Mouse (Mus musculus) adrenal gland, postnatal 25 days (tissue): ENCODE data around the gene Tfap4. TPM values are rescaled to one million over a fixed set of nuclear protein-coding genes. Genes with fewer than 3 reads are reported as not detected.
"Not testable (repeated sequence)": the region's sequence is repeated elsewhere in the genome, so short reads cannot be mapped to it uniquely, and the experiment has no call there.

ENCODE experiments used
- DNase-seq: peaks from one replicate; pipeline ENCODE4 v3.0.0; 2021; ENCODE audit warnings: mixed read lengths
- total RNA-seq: library from RNA; stranded (reverse); gene quantifications from 2 replicates; pipeline ENCODE4 v1.2.3, GENCODE M21; 2021

Gene Tfap4
- total RNA-seq, 1 experiment from 2014 or later, result 10.4 TPM

DNA sequence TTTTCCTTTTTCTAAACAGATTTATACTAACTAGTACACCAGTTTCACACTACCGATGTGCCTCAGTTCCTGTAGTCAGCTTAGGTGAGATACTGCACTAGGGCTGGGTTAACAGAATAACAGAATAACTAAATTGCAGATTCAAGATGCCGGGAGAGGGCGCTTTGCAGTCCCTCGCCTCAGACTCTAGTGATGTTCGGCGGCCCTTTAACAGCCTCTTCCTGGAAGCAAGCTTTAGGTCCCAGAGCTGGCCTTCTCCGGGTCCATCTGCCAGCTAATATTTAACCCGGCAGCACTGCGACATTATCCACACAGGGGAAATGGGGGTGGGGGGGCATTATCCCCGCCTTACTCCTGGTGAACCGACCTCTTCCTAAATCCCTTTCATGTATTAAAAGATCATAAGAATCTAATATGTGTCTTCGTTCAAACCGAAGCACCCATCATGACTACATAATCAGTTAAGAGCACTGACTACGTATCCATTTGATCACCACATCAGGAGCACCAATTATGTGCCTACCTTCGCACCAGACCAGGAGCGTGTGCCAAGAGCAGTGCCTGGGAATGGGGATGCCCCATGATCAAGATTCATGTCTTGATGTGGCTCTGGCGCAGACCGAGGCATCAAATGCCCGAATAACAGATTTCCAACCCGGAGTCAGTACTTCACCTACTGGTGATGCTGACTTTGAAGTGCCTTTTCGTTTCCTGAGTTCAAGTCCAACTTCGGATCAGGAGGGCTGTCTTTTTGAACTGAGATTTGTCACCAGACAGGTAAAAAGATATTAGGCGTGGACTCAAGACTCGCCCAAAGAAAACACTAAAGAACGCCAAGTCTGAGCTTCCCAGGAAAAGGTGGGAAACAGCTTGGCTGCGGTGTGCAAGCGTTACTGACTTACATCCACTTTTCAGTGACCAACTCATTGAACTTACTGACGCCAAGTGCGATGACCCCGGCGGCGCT, 33.5 kb upstream of the Tfap4 start:
- peak; percentile 46 for DNase-seq

DNA sequence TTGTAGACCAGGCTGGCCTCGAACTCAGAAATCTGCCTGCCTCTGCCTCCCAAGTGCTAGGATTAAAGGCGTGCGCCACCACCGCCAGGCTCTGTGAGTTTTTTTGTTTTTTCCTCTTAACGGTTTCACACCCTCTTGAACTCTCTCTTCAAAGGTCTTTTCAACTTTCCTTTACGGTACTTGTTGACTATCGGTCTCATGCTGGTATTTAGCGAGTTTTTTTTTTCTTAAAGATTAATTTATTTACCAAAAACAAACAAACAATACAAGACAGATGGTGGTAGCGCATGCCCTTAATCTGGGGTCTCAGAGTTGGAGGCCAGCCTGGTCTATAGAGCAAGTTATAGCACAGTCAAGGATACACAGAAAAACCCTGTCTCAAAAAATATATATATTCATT, 30.6 kb upstream of the Tfap4 start:
- no peak for DNase-seq

DNA sequence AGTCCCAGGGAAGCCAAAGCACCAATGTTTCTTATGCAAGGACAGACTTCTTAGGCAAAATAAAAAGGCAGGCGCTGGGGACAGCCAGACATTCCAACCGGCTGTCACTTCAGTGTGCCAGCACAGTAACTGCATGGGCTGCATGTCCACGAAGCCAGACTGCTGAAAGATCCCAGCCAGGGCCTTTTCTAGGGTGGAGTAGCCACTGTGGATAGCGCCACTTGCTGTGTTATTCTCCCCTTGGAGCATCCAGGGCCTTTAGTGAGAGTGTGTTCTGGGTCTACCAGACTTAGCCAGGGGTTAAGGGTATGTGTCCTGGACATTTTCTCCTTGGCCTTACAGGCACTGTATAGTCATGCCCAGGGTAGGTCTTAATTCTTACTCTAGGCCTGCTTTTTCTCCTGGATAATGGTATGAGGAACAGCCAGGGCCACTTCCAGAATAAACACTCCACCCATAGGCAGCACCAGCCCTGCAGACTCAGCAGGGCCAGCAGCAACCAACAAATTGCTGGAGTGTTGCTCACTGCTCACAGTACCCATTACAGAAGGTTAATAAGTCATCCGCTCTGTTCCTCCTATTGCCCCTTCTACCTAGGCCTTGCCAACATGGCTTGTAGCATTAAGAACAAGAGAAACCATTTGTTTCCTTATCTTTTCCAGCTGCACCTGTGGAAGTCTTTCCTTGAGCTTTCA, 28.0 kb upstream of the Tfap4 start:
- DNase-seq, result no peak

DNA sequence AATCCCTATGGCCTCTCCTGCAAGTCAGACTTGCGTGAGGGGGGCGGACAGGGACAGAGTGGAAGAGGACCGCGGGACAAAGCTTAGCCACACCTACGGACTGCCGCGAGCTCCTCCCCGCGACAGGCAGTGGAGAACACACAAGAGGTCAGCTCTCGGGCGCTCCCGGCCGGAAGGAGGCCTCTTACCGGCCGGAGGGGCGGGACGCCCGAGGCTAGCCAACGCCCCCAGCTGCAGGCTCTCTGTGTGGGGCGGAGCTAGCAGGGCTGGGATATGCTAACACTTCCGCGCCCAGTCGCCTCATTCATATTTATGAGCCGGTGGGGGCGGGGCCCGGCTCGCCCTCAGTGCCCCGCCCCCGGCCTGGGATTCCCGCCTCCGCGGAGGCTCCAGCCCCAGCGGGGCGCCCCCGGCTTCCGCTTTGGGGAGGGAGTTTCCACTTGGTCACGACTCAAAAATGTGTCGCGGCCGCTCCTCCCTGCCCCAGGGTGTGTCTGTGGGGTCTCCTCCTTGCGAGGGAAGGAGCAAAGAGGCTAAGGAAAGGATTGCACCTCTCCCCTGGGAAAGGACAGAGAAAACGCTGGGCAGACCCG, 27.0 kb upstream of the Tfap4 start:
- peak; percentile 98 for DNase-seq

- DNase-seq, result no peak
Measured at GRCm38 (mm10) chr16:4585642-4586530, 26.2 kb upstream of the Tfap4 start.

- no peak for DNase-seq
Measured at GRCm38 (mm10) chr16:4584438-4584837, 24.8 kb upstream of the Tfap4 start.

DNA sequence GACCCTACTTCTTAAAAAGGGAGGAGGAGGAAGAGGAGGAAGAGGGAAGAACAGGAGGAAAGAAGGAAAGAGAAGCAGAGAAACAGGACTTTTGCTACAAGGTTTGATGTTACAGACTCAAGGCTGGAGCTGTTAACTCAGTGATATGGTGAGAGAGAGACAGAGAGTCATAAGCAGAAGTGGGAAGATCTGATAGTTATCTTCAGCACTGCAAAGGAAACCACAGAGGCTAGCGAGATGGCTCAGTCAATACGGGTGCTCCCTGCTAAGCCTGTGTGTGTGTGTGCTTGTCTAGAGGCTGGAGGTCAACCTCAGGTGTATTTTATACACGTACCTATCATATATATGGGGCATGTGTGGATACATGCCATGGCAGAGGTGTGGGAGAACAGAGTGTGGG, 24.2 kb upstream of the Tfap4 start:
- no peak for DNase-seq

- not testable (repeated sequence) for DNase-seq
Measured at GRCm38 (mm10) chr16:4581179-4581578, 21.5 kb upstream of the Tfap4 start.

DNA sequence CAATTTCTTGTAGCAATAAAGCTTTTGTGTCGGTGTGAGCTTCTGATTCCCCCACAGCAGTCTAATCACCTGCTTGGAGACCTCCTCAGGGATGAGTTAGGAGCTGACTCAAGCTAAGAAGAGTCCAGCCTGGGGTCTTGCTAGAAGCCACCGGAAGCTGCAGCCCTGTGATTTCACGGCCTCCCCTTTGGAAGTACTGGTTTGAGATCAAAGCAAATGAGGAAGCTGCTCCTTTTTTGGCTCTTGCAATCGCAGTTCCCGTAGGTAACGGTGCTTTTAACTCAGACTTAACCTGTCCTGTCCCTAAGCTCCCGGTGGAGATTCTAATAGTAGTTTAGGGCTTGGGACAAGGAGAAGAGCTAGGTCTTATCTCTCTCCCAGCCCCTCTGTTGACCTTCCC, 19.0 kb upstream of the Tfap4 start:
- no peak for DNase-seq

DNA sequence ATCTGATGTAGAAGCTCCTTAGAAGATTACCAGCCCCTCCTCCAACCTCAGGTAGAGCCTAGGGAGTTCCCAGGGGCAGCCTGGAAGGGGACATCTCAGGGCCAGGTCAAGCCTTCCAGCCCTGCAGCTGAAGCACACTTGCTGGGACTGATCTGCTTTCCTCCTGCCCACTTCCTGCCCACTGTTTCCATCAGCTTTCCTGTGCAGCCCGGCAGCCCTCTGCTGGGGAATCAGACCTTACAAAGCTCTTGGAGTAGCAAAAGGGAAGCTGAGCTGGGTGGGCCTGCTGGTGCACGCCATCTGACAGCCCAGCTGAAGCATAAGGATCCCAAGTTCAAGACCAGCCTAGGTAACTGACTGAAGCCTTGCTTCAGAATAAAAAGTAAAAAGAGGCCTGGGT, 17.2 kb upstream of the Tfap4 start:
- no peak for DNase-seq

DNA sequence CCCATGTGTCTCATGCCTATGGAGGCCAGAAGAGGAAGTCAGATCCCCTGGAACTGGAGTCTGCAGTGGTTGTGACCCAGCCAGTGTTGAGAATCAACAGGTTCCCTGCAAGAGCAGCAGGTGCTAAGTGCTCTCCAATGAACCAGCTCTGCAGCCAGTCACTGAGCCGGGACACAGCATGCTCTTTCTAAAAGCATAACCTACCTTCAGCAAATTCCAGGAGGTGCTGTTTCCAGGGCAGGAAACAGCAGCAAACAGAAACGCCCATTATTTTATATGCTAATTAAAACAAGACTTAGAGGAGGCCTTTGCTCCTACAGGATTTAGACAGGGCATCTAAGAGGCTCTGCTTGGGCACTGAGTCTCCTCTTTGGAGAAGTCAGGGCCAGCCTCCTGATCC, 16.4 kb upstream of the Tfap4 start:
- DNase-seq, result no peak

GRCm38 (mm10) chr16:4570737-4571136, 11.1 kb upstream of the Tfap4 start:
- DNase-seq, result no peak

GRCm38 (mm10) chr16:4567912-4568311, 8.3 kb upstream of the Tfap4 start:
- DNase-seq, result peak; percentile 88

GRCm38 (mm10) chr16:4560145-4560952, 695 bp upstream of the Tfap4 start:
- DNase-seq, result peak; percentile 73

DNA sequence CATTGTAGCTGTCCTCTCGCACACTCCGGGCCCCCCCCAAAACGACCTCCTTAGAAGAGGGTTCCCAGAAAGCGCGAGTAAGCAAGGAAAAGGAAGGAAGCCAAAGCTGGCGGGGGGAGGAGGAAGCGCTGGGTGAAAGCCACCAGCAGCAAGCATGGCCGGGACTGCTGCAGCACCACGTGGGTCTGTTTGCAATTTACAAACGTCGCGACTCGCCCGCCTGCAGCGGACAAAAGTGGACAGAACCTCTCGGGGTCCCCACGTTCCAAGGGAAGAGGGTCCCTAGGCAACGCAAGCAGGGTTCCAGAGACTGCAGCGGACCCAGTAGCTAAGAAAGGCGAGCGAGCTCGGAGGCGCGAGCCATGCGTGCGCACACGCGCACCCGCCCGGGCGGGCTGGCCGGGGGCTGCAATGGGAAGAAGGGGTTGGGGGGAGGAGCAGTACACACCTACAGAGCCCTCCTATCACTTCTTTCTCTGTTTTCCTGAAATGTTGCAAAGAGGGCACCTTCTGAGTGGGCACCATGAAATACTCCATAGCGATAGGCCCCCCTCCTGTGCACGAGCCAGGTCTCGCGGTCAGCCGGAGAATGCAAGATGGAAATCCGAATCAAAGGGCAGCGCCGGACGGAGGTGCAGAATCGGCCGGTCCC, 548 bp downstream of the Tfap4 start:
- peak; percentile 61 for DNase-seq

GRCm38 (mm10) chr16:4558384-4558979, 1.2 kb downstream of the Tfap4 start:
- DNase-seq, result peak; percentile 89

GRCm38 (mm10) chr16:4557949-4558348, 1.7 kb downstream of the Tfap4 start:
- DNase-seq, result peak; percentile 73

GRCm38 (mm10) chr16:4557085-4557484, 2.6 kb downstream of the Tfap4 start:
- no peak for DNase-seq

DNA sequence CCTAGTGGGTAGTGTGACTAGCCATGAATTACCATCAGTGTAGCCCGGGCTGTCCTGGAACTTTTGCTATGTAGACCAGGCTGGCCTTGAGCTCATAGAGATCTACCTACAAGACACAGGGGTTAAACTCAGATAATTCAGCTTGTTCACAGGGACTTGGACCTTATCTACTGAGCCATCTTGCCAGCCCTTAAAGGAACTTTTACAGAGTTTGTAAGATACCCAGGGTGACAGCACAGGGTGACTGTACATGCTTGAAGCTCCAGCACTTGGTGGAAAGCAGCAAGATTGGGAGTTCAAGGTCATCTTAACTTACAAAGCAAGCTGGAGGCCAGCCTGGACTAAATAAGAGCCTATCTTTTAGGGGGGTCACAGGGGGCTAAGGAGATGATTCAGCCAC, 4.1 kb downstream of the Tfap4 start:
- DNase-seq, result no peak
